Mouse (Mus musculus): ENCODE data around the gene Lrrc49.

GRCm38 (mm10) chr9:60599489-60599888, 88.5 kb downstream of the Lrrc49 start:
- TF ChIP-seq FLI1 (IDR thresholded peaks at IDR 0.05; ENCODE audit: low read length), result no peak
- TF ChIP-seq GATA1 (IDR thresholded peaks at IDR 0.05; ENCODE audit: borderline replicate concordance, low read length), result no peak

All from megakaryocyte, embryonic 14.5 days (primary cell).